Mouse (Mus musculus): ENCODE data around the gene Gba2. TPM values are rescaled to one million over a fixed set of nuclear protein-coding genes. Genes with fewer than 3 reads are reported as not detected.
"Not testable (repeated sequence)": the region's sequence is repeated elsewhere in the genome, so short reads cannot be mapped to it uniquely, and the experiment has no call there.

Gene Gba2
- polyA plus RNA-seq, 1 experiment from 2014 or later = 16.7 TPM

DNA sequence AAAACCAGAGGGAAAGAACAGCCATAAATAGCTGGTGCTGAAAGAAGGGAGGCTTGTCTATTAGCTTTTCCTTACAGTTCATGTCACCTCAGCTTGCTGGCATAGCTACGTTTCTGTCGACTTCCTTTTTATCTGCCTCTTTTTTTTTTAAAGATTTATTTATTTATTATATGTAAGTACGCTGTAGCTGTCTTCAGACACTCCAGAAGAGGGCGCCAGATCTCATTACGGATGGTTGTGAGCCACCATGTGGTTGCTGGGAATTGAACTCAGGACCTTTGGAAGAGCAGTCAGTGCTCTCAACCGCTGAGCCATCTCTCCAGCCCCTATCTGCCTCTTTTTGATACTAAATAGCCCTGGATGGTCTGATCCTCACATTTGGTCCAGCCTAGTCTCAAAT is 26.8 kb downstream of the Gba2 start:
- H3K4me2 ChIP-seq (ENCODE audit: low read length); H3K4me1 ChIP-seq (ENCODE audit: control insufficient read depth in 2 of 2, insufficient read depth in 2 of 2, low read length in 2 of 2); H3K9me3 ChIP-seq (ENCODE audit: control insufficient read depth, low read length); H3K27ac ChIP-seq (replicated peaks in 1 of 2; ENCODE audit: control insufficient read depth in 1 of 2, insufficient read depth in 1 of 2, low read depth in 2 of 2, low read length in 2 of 2); ATAC-seq (ENCODE audit: insufficient number of reproducible peaks, insufficient read depth, low FRiP score, low read depth); H3K27me3 ChIP-seq (ENCODE audit: control insufficient read depth, insufficient read depth, low read length); H3K9ac ChIP-seq (ENCODE audit: low read length); H3K4me3 ChIP-seq (ENCODE audit: control insufficient read depth in 1 of 2, insufficient read depth in 1 of 2, low read depth in 1 of 2, low read length in 2 of 2): not testable (repeated sequence)
- H3K36me3 ChIP-seq (ENCODE audit: control insufficient read depth, insufficient read depth, low read length) = peaks cover 100% of the 10 kb centered on the region
- WGBS = 78% methylated on average over 6 of the region's 6 CpGs

DNA sequence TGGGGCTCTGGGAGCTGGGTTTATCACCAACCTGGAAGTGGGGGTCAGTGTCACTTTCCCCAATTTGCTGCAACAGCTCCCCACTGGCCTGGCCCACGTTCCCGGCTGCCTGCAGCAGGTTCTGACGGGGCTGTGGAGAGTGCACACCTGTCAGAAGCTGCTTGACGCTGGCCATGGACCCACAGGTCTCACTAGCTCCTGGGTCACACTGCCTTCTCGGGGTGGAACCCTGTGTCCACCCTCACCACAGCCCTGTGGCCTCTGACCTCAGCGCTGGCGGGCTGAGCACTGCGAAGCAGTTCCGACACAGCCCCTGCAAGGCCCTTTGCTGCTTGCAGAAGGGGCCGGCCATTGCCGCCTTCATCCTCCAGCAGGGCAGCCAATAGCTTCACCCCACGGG is 29.6 kb downstream of the Gba2 start:
- H3K4me1 ChIP-seq (ENCODE audit: control insufficient read depth in 2 of 2, insufficient read depth in 2 of 2, low read length in 2 of 2) = no peaks in the 10 kb centered on the region
- 86% methylated on average over 12 of the region's 12 CpGs for WGBS
- H3K9me3 ChIP-seq (ENCODE audit: control insufficient read depth, low read length) = peaks cover 6% of the 10 kb centered on the region
- no peaks in the 10 kb centered on the region for H3K27me3 ChIP-seq (ENCODE audit: control insufficient read depth, insufficient read depth, low read length)
- no peak for ATAC-seq (ENCODE audit: insufficient number of reproducible peaks, insufficient read depth, low FRiP score, low read depth)
- H3K27ac ChIP-seq (replicated peaks in 1 of 2; ENCODE audit: control insufficient read depth in 1 of 2, insufficient read depth in 1 of 2, low read depth in 2 of 2, low read length in 2 of 2) = no peak overlapping the region
- peaks cover 100% of the 10 kb centered on the region for H3K36me3 ChIP-seq (ENCODE audit: control insufficient read depth, insufficient read depth, low read length)
- no peak overlapping the region for H3K4me2 ChIP-seq (ENCODE audit: low read length)
- no peak overlapping the region for H3K4me3 ChIP-seq (ENCODE audit: control insufficient read depth in 1 of 2, insufficient read depth in 1 of 2, low read depth in 1 of 2, low read length in 2 of 2)
- H3K9ac ChIP-seq (ENCODE audit: low read length) = no peak overlapping the region

DNA sequence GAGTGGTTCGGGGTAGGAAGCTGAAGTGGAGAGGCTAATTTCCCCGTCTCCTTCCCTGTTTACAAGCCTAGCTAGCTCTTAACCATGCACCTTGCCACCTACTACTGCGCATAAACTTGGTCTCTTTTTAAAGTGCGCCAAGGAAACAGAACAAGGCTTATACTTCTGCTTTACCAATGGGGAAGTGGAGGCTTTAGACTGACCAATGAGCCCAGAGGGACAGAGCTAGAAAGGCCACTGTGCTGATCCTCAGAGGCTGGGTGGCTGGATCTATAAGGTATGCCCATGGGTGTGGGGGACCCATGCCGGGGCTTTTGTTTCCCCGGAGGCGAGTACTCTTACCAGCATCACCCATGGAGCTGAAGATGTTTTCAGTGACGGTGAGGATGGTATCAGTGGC is 31.5 kb downstream of the Gba2 start:
- H3K9ac ChIP-seq (ENCODE audit: low read length) = no peak overlapping the region
- no peak overlapping the region for H3K27ac ChIP-seq (replicated peaks in 1 of 2; ENCODE audit: control insufficient read depth in 1 of 2, insufficient read depth in 1 of 2, low read depth in 2 of 2, low read length in 2 of 2)
- H3K4me2 ChIP-seq (ENCODE audit: low read length) = no peak overlapping the region
- no peaks in the 10 kb centered on the region for H3K27me3 ChIP-seq (ENCODE audit: control insufficient read depth, insufficient read depth, low read length)
- H3K4me3 ChIP-seq (ENCODE audit: control insufficient read depth in 1 of 2, insufficient read depth in 1 of 2, low read depth in 1 of 2, low read length in 2 of 2) = no peak overlapping the region
- peaks cover 2% of the 10 kb centered on the region for H3K9me3 ChIP-seq (ENCODE audit: control insufficient read depth, low read length)
- no peaks in the 10 kb centered on the region for H3K4me1 ChIP-seq (ENCODE audit: control insufficient read depth in 2 of 2, insufficient read depth in 2 of 2, low read length in 2 of 2)
- H3K36me3 ChIP-seq (ENCODE audit: control insufficient read depth, insufficient read depth, low read length) = peaks cover 100% of the 10 kb centered on the region
- WGBS = 93% methylated on average over 8 of the region's 8 CpGs
- no peak for ATAC-seq (ENCODE audit: insufficient number of reproducible peaks, insufficient read depth, low FRiP score, low read depth)

DNA sequence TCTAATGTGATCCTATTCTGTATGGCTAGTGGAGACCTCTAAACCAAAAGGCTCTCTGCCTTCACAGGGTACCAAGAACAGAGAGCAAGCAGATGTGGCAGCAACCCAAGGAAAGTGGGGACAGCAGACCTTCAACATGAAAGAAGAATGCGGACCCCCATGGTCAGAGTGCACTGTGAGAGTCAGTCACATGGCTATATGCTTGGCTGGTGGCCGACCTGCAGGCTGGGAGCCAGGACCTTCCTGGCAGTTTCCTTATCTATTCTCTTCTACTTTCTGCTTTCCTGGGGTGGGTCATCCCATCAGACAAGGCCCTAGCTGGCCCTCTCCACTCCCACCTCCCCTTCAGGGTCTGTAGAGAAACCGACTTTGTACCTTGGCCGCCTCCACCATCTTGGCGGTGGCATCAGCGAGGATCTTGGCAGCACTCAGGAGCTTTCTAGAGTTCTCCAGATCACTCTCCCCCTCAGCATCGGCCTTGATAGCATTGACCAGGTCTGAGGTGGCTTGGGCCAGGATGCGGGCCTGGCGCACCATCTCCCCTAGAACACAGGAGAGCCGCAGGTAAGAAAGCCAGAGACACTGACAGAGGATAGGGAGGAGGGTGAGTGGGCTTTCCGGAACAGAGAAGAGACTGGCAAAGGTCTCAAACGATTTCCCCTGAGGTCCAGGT is 32.2 kb downstream of the Gba2 start:
- Histone ChIP-seq H3K27ac (replicated peaks in 1 of 2; ENCODE audit: control insufficient read depth in 1 of 2, insufficient read depth in 1 of 2, low read depth in 2 of 2, low read length in 2 of 2) (no peak overlapping the region), H3K4me1 (ENCODE audit: control insufficient read depth in 2 of 2, insufficient read depth in 2 of 2, low read length in 2 of 2) (no peaks in the 10 kb centered on the region), H3K27me3 (ENCODE audit: control insufficient read depth, insufficient read depth, low read length) (no peaks in the 10 kb centered on the region), H3K36me3 (ENCODE audit: control insufficient read depth, insufficient read depth, low read length) (peaks cover 100% of the 10 kb centered on the region), H3K4me2 (ENCODE audit: low read length) (no peak overlapping the region), H3K4me3 (ENCODE audit: control insufficient read depth in 1 of 2, insufficient read depth in 1 of 2, low read depth in 1 of 2, low read length in 2 of 2) (no peak overlapping the region), H3K9me3 (ENCODE audit: control insufficient read depth, low read length) (no peaks in the 10 kb centered on the region), H3K9ac (ENCODE audit: low read length) (no peak overlapping the region)
- ATAC-seq (ENCODE audit: insufficient number of reproducible peaks, insufficient read depth, low FRiP score, low read depth) = no peak
- 88% methylated on average over 12 of the region's 12 CpGs for WGBS

DNA sequence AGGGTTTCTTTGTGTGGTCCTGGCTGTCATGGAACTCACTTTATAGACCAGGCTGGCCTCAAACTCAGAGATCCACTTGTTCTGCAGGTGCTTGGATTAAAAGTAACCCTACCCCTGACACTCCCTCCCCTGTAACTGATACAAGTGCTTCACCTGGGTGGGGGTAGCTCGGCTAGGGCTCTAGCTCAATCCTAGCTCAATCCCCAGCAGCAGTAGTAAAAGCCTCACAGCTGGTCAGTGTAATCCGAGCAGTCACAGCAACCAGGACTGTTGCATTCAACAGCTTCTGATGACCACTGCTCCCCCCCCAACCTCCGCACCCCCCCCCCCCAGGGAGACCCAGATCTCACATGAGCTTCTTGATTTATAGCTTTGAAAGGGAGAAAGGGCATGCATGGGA is 36.6 kb downstream of the Gba2 start:
- Histone ChIP-seq H3K27me3 (ENCODE audit: control insufficient read depth, insufficient read depth, low read length) (no peaks in the 10 kb centered on the region), H3K4me1 (ENCODE audit: control insufficient read depth in 2 of 2, insufficient read depth in 2 of 2, low read length in 2 of 2) (no peaks in the 10 kb centered on the region), H3K9me3 (ENCODE audit: control insufficient read depth, low read length) (no peaks in the 10 kb centered on the region), H3K4me2 (ENCODE audit: low read length) (no peak overlapping the region), H3K9ac (ENCODE audit: low read length) (no peak overlapping the region), H3K4me3 (ENCODE audit: control insufficient read depth in 1 of 2, insufficient read depth in 1 of 2, low read depth in 1 of 2, low read length in 2 of 2) (no peak overlapping the region), H3K36me3 (ENCODE audit: control insufficient read depth, insufficient read depth, low read length) (peaks cover 100% of the 10 kb centered on the region), H3K27ac (replicated peaks in 1 of 2; ENCODE audit: control insufficient read depth in 1 of 2, insufficient read depth in 1 of 2, low read depth in 2 of 2, low read length in 2 of 2) (no peak overlapping the region)
- ATAC-seq (ENCODE audit: insufficient number of reproducible peaks, insufficient read depth, low FRiP score, low read depth) = no peak
- 83% methylated on average over 3 of the region's 3 CpGs for WGBS

DNA sequence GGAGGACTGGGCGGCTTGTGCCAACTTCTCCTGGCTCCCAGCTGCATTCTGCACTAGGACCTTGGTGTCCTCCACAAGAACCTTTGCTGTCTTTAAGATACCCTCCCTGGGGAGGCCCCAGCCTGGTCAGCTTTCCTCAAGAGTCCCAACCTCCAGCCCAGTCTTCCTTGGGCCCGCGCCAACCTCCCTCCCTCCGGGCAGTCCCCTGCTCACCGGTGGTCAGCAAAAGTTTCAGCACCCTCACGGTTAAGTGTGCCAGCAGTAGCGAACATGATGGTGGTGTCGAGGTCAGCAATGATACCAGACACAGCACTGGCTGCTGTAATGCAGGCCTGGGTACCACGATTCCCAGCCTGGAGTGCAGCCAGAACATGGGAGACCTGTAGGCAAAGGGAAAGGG is 42.6 kb downstream of the Gba2 start:
- WGBS = 82% methylated on average over 9 of the region's 9 CpGs
- no peak; the same call in 1 of the 2 replicates for ATAC-seq (ENCODE audit: insufficient number of reproducible peaks, insufficient read depth, low FRiP score, low read depth)
- Histone ChIP-seq H3K9me3 (ENCODE audit: control insufficient read depth, low read length) (no peaks in the 10 kb centered on the region), H3K4me1 (ENCODE audit: control insufficient read depth in 2 of 2, insufficient read depth in 2 of 2, low read length in 2 of 2) (0 out of 4 replicates have a peak, but pooled peaks cover 0 to 2% of the 10 kb centered on the region in 2 experiments), H3K4me3 (ENCODE audit: control insufficient read depth in 1 of 2, insufficient read depth in 1 of 2, low read depth in 1 of 2, low read length in 2 of 2) (no peak overlapping the region), H3K27ac (replicated peaks in 1 of 2; ENCODE audit: control insufficient read depth in 1 of 2, insufficient read depth in 1 of 2, low read depth in 2 of 2, low read length in 2 of 2) (no peak overlapping the region), H3K4me2 (ENCODE audit: low read length) (no peak overlapping the region), H3K36me3 (ENCODE audit: control insufficient read depth, insufficient read depth, low read length) (peaks cover 100% of the 10 kb centered on the region), H3K9ac (ENCODE audit: low read length) (no peak overlapping the region), H3K27me3 (ENCODE audit: control insufficient read depth, insufficient read depth, low read length) (no peaks in the 10 kb centered on the region)

DNA sequence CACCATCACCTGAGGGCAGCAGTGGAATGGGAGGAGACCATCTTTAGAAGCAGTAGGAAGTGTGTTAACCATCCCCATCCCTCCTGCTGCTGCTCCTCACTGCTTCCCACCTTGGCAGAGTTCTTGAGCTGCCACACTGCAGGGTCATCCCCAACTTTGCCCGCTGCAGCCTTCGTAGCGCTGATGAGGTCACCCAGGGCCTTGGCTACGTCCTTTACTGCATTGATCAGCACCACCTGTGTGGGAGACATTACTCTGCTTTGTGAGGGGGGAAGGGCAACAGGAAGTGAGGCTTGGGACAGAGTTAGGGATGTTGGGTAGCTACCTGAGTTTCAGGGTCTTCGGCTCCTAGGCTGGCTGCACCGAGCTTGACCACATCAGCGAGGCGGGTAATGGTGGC is 43.0 kb downstream of the Gba2 start:
- H3K4me3 ChIP-seq (ENCODE audit: control insufficient read depth in 1 of 2, insufficient read depth in 1 of 2, low read depth in 1 of 2, low read length in 2 of 2) = no peak overlapping the region
- ATAC-seq (ENCODE audit: insufficient number of reproducible peaks, insufficient read depth, low FRiP score, low read depth) = no peak; the same call in 1 of the 2 replicates
- H3K27me3 ChIP-seq (ENCODE audit: control insufficient read depth, insufficient read depth, low read length) = no peaks in the 10 kb centered on the region
- H3K4me1 ChIP-seq (ENCODE audit: control insufficient read depth in 2 of 2, insufficient read depth in 2 of 2, low read length in 2 of 2) = 0 out of 4 replicates have a peak, but pooled peaks cover 0 to 6% of the 10 kb centered on the region in 2 experiments
- WGBS = 92% methylated on average over 8 of the region's 8 CpGs
- no peaks in the 10 kb centered on the region for H3K9me3 ChIP-seq (ENCODE audit: control insufficient read depth, low read length)
- no peak overlapping the region for H3K4me2 ChIP-seq (ENCODE audit: low read length)
- no peak overlapping the region for H3K27ac ChIP-seq (replicated peaks in 1 of 2; ENCODE audit: control insufficient read depth in 1 of 2, insufficient read depth in 1 of 2, low read depth in 2 of 2, low read length in 2 of 2)
- H3K9ac ChIP-seq (ENCODE audit: low read length) = no peak overlapping the region
- H3K36me3 ChIP-seq (ENCODE audit: control insufficient read depth, insufficient read depth, low read length) = peaks cover 99% of the 10 kb centered on the region

DNA sequence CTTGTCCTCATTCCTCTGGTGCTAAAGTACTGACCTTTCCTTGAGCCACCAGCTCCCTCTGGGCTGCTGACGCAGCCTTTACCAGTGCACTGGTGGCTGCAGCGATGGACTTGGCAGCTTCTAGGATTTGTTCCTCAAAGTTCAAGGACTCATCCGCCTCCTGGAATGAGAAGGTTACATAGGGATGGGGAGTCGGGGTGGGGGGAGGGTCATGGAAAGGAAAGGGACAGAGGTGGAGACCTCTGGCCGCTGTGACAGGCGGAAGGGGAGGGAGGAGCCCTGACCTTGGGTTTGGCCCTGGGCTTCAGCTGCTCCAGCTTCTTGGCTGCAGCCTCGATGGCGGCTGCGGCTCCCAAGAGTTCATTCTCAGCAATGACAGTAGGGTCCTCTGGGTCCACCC is 45.4 kb downstream of the Gba2 start:
- no peak overlapping the region for H3K4me3 ChIP-seq (ENCODE audit: control insufficient read depth in 1 of 2, insufficient read depth in 1 of 2, low read depth in 1 of 2, low read length in 2 of 2)
- no peak overlapping the region for H3K4me2 ChIP-seq (ENCODE audit: low read length)
- no peaks in the 10 kb centered on the region for H3K27me3 ChIP-seq (ENCODE audit: control insufficient read depth, insufficient read depth, low read length)
- 84% methylated on average over 9 of the region's 9 CpGs for WGBS
- H3K4me1 ChIP-seq (ENCODE audit: control insufficient read depth in 2 of 2, insufficient read depth in 2 of 2, low read length in 2 of 2) = peaks cover 4 to 15% of the 10 kb centered on the region in 2 experiments
- H3K27ac ChIP-seq (replicated peaks in 1 of 2; ENCODE audit: control insufficient read depth in 1 of 2, insufficient read depth in 1 of 2, low read depth in 2 of 2, low read length in 2 of 2) = no peak overlapping the region
- no peak overlapping the region for H3K9ac ChIP-seq (ENCODE audit: low read length)
- ATAC-seq (ENCODE audit: insufficient number of reproducible peaks, insufficient read depth, low FRiP score, low read depth) = no peak
- H3K36me3 ChIP-seq (ENCODE audit: control insufficient read depth, insufficient read depth, low read length) = peaks cover 75% of the 10 kb centered on the region
- no peaks in the 10 kb centered on the region for H3K9me3 ChIP-seq (ENCODE audit: control insufficient read depth, low read length)

Data from heart, embryonic 14.5 days (tissue).